Mouse (Mus musculus): ENCODE results near the gene Lpin3. TPM values are rescaled to one million over a fixed set of nuclear protein-coding genes. Genes with fewer than 3 reads are reported as not detected.

Gene Lpin3
- total RNA-seq, 2 experiments from 2014 or later = 0.30 to 1.2 TPM

DNA sequence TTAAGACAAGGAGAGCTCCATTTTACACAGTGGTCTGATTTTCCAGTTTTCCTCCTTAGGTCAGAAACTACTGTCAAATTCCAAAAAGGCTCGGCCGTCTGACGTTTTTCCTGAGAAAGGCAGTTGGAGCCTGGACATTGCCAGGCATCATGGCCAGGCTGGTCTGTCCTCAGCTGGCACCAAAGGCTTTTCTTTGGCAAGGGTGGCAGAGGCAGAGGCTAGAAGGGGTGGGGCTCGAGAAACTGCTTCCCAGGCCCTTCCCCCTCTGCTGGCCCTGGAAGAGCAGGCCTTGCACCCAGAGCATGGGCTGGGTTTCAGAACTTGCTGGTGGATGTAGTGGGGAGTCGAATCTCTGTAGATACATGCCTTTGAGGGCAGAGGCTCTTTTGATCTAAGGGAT lies 2.0 kb downstream of the Lpin3 start:
- intact Hi-C loops (cut with DNase I) = no loop called here
- DNase-seq (ENCODE audit: low spot score in 2 of 2) = no peak

DNA sequence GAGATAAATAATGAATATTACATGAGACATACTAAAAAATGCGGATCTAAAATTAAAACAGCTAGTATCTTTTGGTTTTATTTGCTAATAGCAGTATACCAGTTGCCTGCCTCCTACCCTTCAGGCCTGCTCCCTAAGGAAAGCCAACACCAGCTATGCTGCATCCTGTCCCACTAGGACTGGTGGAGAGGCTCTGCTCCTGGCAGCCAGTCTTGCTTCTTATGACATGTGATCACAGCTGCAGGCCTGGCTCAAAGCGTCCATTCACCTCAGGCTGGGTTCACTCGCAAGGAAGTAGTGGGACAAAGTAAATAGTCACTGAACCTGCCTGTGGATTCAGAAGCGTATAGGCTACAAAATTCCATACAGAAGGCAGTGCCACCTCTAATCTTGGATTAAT lies 3.4 kb downstream of the Lpin3 start:
- peak in 1 of 2 experiments; percentile 19 for DNase-seq (ENCODE audit: low spot score in 2 of 2)
- intact Hi-C loops (cut with DNase I) = no loop called here

DNA sequence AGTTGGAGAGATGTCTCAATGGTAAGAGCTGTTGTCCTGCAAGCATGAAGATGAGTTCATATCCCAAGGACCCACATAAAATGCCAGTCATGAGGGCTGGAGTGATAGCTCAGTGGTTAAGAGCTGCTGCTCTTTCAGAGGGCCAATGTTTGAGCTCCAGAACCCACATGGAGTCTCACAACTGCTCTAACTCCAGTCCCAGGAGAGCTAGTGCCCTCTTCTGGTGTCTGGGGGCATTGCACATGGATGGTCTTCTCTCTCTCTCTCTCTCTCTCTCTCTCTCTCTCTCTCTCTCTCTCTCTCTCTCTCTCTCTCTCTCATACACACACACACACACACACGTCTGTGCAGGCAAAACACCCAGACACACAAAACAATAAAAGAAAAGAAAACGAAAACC lies 4.4 kb downstream of the Lpin3 start:
- intact Hi-C loops (cut with DNase I) = loop anchor here (5.0 kb wide), 2 partner anchors 153 to 288 kb away; partner anchors contain the start of gene Plcg1
- DNase-seq (ENCODE audit: low spot score in 2 of 2) = peak in 1 of 2 experiments; percentile 19

DNA sequence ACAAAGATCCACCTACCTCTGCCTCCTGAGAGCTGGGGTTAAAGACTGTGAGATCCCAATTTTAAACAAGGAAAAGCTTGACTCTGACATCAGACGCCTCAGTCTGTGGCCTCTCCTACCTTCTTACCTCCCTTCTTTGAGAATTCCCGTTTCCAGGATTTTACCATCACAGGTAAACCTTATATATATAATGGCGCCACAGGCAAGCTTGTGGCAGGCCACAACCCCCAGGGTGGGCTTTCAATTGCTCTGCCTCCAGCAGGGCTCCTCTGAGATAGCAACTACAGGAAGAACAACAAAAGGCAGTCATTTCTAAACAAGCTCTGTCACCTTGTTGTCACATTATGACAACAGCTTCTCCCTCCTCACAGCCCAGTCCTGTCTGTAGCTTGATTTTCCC lies 5.8 kb downstream of the Lpin3 start:
- DNase-seq (ENCODE audit: low spot score in 2 of 2) = no peak
- intact Hi-C loops (cut with DNase I) = loop anchor here (2.0 to 5.0 kb wide), 3 partner anchors 125 to 289 kb away; partner anchors contain the start of gene Plcg1

DNA sequence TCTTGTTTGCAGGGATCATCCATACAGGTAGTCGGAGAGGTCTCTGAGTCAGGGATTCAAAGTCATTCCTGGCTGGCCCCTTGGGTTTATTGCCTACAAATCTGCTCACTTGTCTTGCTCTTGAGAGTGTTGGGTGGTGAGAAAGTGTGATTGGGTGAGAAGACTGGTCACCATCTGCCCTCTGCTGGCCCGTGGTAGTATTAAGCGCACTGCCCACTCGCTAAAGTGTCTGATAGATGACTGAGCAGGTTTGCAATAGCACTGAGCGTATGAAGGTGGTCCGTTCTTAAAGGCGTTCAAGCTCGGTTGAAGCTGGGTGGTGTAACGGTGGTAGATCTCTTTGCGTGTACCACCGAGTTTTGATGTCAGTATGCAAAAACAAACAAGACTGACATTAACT lies 6.8 kb downstream of the Lpin3 start:
- intact Hi-C loops (cut with DNase I) = loop anchor here (2.0 to 5.0 kb wide), 3 partner anchors 126 to 290 kb away; partner anchors contain the start of gene Plcg1
- DNase-seq (ENCODE audit: low spot score in 2 of 2) = peak; percentile 87

DNA sequence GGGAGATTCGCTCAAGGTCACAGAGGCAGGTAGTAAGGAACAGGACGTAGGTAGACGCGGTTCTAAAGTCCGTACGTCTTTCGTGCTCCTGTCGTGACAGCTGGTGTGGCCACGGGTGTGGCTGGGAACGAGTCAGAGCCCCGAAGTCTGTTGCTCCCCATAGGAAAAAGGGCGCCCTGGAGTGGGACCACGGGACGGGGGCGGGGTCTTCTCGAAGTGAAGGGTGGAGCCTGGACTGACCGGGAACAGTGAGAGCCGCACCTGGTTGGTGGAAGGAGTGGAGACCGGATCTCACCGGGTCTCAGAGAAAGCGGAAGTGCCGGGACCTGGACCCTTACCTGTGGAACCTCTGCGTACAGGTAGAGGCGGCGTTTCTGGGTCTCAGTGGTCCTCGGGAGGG lies 7.4 kb downstream of the Lpin3 start:
- intact Hi-C loops (cut with DNase I) = loop anchor here (2.0 to 5.0 kb wide), 3 partner anchors 127 to 291 kb away; partner anchors contain the start of gene Plcg1
- DNase-seq (ENCODE audit: low spot score in 2 of 2) = no peak

DNA sequence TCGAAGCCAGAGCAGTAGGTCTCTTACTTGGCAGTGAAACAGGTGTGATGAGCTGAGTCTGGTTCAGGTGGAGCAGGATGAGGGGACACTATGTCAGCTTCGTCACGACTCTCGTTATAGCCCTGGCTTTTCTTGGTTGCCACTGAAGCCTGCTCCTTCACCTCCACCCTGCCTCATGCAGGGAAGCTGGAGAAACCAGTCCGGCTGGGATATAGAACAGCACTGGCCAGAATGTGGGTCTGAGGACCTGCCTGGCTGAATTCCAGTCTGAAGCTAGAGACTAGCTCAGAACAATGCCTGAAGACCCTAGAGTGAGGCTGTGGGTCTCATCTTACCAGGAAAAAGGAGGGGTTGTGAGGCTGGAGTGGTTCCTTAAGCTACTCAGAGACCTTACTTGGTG lies 10.6 kb downstream of the Lpin3 start:
- intact Hi-C loops (cut with DNase I) = no loop called here
- DNase-seq (ENCODE audit: low spot score in 2 of 2) = no peak

DNA sequence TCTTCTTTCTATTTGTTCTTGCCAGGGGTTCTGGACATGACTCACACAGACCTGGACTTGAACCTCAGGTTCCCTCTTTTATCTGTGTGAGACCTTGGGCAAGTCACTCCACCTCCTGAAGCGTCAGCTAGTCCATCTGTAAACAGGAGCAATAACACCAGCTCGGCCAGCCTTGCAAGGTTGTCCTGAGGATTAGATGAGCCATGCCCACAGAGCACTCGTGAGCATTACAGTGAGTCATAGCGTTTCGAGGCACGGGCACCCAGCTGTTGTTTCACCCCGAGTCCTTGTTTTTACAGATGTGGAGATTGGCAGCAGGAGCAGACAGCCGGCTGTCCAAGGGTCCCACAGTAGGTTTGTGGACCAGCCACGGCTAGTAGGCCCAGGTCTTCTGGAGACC lies 11.2 kb downstream of the Lpin3 start:
- intact Hi-C loops (cut with DNase I) = no loop called here
- no peak for DNase-seq (ENCODE audit: low spot score in 2 of 2)

DNA sequence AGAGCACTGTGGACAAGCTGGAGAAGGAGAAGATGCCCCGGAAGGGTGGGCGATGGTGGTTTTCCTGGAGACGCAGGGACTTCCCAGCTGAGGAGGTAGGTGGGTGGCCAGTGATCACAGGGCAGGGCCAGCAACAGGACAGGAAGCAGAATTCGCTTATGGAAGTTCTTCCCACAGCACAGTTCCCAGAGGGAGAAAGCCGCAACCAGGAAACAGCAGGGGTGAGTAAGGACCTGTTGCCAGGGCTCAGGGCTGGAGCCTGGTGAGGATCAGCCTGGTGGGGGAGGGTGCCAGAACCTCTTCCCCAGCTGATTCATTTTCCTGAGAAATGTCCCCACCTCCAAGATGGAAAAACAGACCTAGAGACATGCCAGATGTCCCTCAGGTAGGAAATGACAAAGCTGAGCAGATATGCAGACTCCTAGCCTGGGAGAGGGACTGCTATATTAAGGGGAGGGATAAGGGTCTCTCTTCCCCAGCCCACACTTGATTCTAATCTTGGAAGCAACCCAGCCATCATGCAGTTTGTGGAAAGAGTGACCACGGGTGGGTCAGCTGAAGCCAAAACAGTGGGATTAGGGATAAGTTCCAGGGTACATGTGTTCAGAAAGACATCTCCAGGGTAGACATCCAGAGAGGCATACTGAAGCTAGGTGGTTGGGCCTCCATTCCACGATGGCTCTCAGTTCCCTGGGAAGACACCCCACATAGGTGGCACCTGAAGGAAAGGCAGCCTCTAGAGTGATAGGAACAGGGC lies 21.4 kb downstream of the Lpin3 start:
- DNase-seq (ENCODE audit: low spot score in 2 of 2) = no peak
- intact Hi-C loops (cut with DNase I) = no loop called here

DNA sequence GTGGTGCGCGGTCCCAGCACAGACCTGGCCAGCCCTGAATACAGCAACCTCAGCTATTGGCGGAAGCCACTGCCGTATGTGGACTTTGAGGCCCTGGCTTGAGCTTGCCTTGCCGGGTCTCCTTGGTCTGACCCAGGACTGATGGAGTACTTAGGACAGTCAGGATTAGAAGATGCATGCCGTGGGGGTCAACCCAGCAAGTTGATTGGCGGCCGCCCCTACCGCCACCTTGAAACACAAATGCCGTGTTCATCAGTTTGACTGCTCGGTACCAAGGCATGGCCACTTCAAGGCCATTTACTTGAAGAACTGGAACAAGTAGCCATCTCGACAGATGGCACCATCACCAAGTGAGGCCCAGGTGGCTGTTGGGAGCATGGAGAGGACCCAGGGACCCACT lies 24.8 kb downstream of the Lpin3 start:
- intact Hi-C loops (cut with DNase I) = no loop called here

DNA sequence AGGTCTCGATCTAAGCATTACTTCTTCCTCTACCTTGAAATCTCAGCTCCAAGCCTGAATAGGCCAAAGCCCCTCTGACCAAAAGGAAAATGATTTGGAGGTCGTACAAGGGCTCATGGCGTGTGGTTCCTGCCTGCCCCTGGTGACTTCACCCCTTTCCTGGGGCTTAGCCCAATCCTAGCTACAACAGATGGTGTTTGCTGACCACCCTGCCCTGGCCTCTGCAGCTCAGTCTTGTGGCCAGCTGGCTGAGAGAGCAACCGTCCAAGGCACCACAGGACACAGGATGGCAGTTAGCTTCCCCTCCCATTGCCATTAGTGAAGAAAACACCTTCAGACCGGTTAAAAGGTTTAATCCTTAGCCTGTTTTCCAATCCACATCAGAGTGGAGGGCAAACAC lies 25.6 kb downstream of the Lpin3 start:
- DNase-seq (ENCODE audit: low spot score in 2 of 2) = no peak
- intact Hi-C loops (cut with DNase I) = no loop called here

More for the DNA sequence above, 24.8 kb downstream of the Lpin3 start:
- DNase-seq (ENCODE audit: low spot score in 2 of 2) = no peak

DNA sequence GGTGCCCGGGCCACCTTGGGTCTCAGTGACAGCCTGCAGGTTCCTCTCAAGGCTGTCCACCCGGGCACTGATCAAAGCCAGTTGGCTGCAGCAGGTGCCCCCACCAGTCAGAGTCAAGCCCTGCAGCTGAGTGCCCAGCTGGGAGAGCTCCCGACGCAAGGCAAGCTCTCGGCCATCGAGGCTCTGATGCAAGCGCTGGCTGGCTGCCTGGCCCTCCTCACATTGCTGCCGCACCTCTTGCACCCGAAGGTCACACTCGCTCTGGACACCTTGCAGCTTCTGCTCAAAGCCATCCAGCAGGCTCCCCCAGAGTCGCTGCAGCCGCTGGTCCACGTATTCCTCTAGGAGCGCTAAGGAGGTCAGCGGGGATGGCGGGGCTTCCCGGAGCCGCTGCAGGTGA lies 28.1 kb downstream of the Lpin3 start:
- no peak for DNase-seq (ENCODE audit: low spot score in 2 of 2)
- intact Hi-C loops (cut with DNase I) = no loop called here

DNA sequence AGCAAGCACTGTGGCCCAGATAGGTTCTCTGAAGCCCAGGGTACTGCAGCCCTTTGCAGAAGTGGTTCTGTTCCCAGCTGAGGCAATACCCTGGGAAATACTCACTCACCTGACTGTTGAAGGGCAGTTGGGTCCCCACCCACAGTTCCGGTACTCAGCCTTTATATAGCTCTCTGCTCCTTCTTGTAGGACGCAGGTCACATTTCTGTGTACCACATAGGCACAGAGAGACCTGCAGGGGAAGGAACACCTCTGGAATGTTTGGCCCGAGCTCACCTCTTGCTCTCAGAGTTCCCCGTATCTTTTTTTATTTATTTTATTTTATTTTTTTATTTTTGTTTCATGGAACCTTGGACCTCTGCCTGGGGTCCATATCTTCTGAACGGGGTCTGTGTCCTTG lies 30.2 kb downstream of the Lpin3 start:
- DNase-seq (ENCODE audit: low spot score in 2 of 2) = no peak
- intact Hi-C loops (cut with DNase I) = no loop called here

DNA sequence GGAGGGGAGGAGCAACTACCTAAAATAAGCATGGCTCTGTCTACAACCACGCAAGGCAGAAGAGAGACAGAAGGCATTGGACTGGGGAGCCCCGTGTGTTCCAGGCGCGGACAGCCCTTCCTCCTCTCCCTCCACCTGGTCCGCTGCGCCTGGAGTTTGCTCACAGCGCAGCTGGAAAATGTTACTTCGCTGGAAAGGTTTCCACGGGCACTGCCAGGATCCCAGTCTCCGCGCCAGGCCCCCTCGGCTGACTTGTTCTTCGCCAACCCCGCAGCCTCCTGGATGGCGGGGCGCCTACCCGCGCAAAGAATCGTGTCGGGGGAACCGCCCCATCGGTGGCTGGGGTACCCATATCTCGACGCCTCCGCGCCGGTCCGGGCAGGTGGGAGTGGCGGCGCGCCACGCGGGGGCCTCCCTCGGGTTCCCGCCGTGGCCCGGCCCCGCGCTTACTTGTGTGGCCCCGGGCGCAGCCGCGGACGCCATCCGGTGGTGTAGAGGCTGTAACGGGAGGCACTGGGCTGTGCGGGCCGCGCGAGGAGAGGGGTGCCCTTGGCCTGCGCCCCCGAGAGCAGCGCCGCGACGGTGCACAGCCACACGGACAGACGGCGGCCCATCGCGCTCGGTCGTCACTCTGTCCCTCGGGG lies 31.2 kb downstream of the Lpin3 start:
- intact Hi-C loops (cut with DNase I) = no loop called here
- no peak for DNase-seq (ENCODE audit: low spot score in 2 of 2)

DNA sequence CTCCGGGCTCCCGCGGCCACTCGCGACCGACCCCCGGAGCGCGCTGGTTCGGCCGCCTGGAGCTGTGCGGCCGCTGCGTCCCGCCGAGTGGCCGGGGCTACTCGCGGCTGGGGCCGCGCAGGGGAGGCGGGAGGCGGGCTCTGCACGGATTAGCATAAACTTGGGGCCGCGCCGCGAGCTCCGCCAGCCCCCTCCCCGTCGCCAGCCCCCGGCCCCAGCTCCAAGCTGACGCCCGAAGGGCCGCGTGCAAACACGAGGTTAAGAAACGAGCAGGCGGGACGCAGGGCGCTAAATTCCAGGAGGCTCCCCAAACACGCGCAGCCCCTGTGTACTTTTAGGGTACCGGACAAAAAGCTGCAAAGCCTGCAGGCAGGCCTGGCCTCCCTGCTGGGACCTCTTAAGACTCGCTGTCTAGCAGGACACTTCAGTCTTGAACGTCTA lies 31.8 kb downstream of the Lpin3 start, which contains the start of gene Emilin3:
Gene Emilin3 (minus strand): TSS at position 98 of the 441 bp plus-strand sequence.
- DNase-seq (ENCODE audit: low spot score in 2 of 2) = no peak
- intact Hi-C loops (cut with DNase I) = no loop called here

DNA sequence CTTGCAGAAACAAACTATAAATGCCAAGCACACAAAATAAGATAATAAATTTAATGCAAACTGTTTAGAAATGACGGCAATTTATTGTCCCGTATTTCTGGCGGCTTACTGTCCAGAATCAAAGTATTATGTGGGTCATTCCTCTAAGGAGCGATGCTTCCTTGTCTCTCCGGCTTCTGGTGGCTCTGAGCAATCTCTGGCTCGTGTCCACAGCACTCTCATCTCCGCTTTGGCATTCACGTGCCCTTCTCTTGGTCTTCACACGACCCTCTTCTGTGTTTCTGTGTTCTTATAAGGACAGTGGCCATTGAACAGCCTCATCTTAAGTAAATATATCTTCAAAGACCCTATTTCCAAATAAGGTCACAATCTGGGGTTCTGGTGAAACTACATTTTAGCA lies 34.2 kb downstream of the Lpin3 start:
- DNase-seq (ENCODE audit: low spot score in 2 of 2) = no peak
- intact Hi-C loops (cut with DNase I) = no loop called here

DNA sequence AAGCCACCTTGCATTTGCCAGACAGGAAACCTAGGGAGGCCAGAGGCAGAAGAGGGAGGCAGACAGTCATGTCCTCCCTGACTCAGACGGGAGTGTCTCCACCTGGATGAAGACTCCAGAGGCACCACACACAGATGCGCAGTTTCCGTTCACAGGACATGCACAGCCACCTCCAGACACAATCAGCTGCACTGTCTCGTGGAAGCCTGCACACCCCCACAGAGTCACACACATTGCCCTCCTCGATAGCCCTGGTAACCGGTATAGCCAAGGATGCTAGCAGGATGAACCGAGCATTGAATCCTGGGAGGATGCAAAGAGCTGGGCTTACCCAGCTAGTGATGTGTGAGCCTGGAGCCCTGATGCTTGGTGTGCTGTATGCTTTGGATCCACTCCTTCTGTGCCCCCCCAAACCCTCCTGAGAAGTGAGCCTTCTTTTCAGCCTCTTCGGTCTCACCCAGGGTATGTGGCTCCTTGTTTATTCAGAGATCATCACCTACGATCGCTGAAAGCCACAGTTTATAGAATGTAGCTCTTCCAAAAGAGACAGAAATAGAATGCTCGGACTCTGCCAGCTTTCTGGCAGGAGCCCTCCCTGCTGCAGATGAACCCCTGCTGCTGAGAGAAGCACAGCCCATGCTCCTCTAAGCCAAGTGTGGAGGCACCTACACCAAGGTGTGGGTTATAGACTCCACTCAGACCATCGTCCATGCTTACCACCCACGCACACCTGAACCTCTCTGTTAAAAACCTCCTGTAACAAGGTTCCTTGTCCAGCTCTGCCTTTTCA lies 35.5 kb downstream of the Lpin3 start:
- DNase-seq (ENCODE audit: low spot score in 2 of 2) = no peak
- intact Hi-C loops (cut with DNase I) = no loop called here

DNA sequence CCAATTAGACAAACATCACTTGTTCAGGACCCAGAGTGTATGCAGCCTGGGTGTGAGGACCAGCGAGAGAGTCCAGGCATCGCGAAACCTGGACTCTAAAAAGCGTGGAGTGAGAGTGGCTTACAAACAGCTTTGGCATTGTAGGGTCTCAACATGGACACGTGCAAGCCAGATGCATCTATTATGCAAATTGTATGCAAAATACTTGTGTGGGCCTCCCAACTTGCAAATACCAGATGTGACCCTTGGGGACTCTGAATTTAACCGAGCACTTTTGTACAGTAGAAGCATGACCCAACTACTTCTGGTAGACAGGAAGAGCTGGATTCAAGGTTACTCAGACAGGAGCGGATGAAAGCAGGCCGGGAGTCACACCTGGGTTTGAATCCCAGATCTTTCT lies 36.2 kb downstream of the Lpin3 start:
- intact Hi-C loops (cut with DNase I) = no loop called here
- DNase-seq (ENCODE audit: low spot score in 2 of 2) = no peak

DNA sequence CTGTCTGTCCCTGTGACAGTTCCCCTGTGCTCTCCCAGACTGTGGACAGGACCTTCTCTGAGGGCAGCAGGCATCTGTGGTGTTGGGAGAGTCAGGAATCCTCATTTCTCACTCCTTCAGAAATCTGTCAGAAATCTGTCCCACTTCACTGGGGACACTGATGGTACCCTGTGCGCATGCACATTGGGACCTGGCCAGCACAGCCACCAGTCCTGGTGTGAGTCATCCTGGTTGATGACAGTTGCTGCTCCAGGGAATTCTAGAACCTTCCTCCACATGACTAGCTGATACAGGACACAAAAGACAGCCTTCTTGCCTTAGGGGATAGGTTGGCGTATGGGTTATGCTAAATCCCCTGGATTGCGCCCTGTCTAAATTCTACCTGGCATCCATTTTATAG lies 36.8 kb downstream of the Lpin3 start:
- no peak for DNase-seq (ENCODE audit: low spot score in 2 of 2)

More for the DNA sequence above, 36.8 kb downstream of the Lpin3 start:
- intact Hi-C loops (cut with DNase I) = no loop called here
